Mouse (Mus musculus) embryonic facial prominence, embryonic 10.5 days (tissue): ENCODE measurements around the gene Fam71f2. TPM values are rescaled to one million over a fixed set of nuclear protein-coding genes. Genes with fewer than 3 reads are reported as not detected.

Experiments used
- DNase-seq: peaks from one replicate; pipeline ENCODE4 v3.0.0-alpha.2; 2017; ENCODE audit warnings: low spot score
- H3K27ac ChIP-seq: fragments of 300-500 bp; sonication (generic); replicated peaks from 2 replicates; pipeline ENCODE4 v1.5.1; 2016; ENCODE audit warnings: mild to moderate bottlenecking
- H3K27me3 ChIP-seq: fragments of 300-500 bp; sonication (generic); replicated peaks from 2 replicates; pipeline ENCODE4 v1.6.1; 2016; ENCODE audit warnings: low read depth, mild to moderate bottlenecking; ENCODE audit not compliant: poor library complexity, severe bottlenecking
- H3K36me3 ChIP-seq: fragments of 300-500 bp; sonication (generic); replicated peaks from 2 replicates; pipeline ENCODE4 v1.6.1; 2016; ENCODE audit warnings: mild to moderate bottlenecking, moderate library complexity
- H3K4me1 ChIP-seq: fragments of 300-500 bp; sonication (generic); 2 replicates; pipeline ENCODE4 v1.6.1; 2016
- H3K4me3 ChIP-seq: fragments of 300-500 bp; sonication (generic); 2 replicates; pipeline ENCODE4 v1.5.1; 2016; ENCODE audit warnings: mild to moderate bottlenecking, moderate library complexity
- H3K9me3 ChIP-seq: fragments of 300-500 bp; sonication (generic); 2 replicates; pipeline ENCODE4 v1.6.1; 2016; ENCODE audit warnings: mild to moderate bottlenecking
- WGBS: fragments of 180-500 bp; shearing (Covaris S2); methylation state at CpG from one replicate; pipeline ENCODE4 v1.1.7; 2016; 5-methylcytosine and 5-hydroxymethylcytosine counted together
- polyA plus RNA-seq: library from polyadenylated mRNA; unstranded; fragments of >200 nt; fragmentation: Nextera tagmentation; extraction: Ambion mirVana; gene quantifications from 2 replicates; pipeline ENCODE4 v1.2.1, GENCODE M21; 2016

Gene Fam71f2
- polyA plus RNA-seq, 1 experiment from 2014 or later = 0.34 TPM

DNA sequence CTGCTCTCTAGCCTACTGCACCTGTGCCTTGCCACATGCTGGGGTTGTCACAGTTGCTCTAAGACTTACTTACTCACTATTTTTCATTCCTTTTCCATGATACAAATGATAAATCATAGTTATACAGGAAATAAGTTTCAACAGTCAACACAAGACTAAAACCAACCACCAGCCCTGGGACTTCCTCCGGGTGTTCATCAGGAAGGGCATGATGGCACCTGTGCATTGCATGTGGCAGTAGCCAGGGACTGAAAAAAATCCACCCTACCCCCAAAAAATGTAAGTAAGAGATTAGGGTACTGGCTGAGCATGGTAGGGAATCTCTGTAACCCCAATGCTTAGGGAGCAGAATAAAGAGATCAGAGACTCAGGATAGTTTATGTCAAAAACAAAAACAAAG, 20.0 kb upstream of the Fam71f2 start:
- Histone ChIP-seq H3K4me1 (peaks cover 12% of the 10 kb centered on the region), H3K36me3 (no peaks in the 10 kb centered on the region), H3K4me3 (no peak overlapping the region), H3K9me3 (no peaks in the 10 kb centered on the region), H3K27ac (no peak overlapping the region), H3K27me3 (peaks cover 8% of the 10 kb centered on the region)
- 89% methylated on average over 1 of the region's 1 CpGs for WGBS
- DNase-seq = no peak

DNA sequence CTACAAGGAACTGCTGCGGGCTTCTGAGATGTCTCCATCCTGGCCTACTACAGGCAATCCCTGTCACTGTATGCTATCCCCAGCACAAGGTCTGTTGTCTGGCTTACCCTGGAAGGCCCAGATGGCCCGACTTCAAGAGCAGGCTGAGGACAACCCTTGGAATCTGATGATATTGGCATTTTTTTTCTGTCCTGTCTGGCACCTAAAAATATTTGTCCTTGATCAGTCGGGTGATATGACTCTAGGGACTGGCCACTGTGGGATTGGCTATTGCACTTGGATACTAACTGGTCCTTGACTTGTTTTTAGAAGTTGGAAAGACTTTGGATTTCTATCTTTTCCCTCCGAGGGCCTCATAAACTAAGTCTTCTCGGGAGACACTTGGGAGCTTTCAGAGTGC, 17.6 kb upstream of the Fam71f2 start:
- Histone ChIP-seq H3K27me3 (peaks cover 8% of the 10 kb centered on the region), H3K9me3 (no peaks in the 10 kb centered on the region), H3K27ac (no peak overlapping the region), H3K4me3 (no peak overlapping the region), H3K36me3 (no peaks in the 10 kb centered on the region), H3K4me1 (no peaks in the 10 kb centered on the region)
- no peak for DNase-seq
- 80% methylated on average over 5 of the region's 5 CpGs for WGBS

DNA sequence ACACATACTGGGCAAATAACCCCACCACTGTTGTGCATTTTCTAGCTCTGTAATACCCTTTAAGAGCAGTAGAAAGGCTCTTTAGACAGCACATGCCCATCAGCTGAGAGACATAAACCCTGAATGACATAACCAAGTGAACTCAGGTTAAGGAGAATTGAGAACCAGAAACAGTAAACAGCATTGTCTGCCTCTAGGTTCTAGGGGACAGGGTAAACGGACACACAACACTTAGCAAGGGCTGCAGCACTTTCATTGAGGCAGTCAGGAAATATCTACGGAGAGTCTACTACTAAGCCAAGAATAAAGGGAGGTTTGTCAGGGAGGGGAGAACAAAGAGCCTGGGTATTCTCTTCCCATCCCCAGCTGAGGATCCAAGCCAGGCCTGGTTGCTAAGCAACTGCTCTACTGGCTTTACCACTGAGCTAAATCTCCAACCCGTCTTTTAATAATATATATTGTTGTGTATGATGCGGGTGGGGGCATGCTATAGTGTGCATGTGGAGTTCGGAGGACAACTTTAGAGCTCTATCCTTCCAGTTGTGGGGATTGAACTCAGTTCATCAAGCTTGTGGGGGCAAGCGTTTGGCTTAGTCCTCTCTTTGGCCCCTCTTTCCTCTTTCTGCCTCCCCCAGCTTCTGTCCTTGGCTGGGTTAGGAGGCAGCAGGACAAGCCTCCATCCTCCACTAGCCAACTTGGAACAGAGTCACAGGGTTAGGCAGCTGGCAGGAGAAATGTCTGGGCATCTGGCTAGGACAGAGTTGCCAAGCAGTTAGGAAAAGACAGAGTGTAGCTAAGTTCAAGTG, 15.5 kb upstream of the Fam71f2 start:
- DNase-seq = no peak
- no peak overlapping the region for H3K27ac ChIP-seq
- peaks cover 8% of the 10 kb centered on the region for H3K27me3 ChIP-seq
- no peaks in the 10 kb centered on the region for H3K4me1 ChIP-seq
- H3K9me3 ChIP-seq = no peaks in the 10 kb centered on the region
- no peak overlapping the region for H3K4me3 ChIP-seq
- 58% methylated on average over 6 of the region's 6 CpGs for WGBS
- no peaks in the 10 kb centered on the region for H3K36me3 ChIP-seq

DNA sequence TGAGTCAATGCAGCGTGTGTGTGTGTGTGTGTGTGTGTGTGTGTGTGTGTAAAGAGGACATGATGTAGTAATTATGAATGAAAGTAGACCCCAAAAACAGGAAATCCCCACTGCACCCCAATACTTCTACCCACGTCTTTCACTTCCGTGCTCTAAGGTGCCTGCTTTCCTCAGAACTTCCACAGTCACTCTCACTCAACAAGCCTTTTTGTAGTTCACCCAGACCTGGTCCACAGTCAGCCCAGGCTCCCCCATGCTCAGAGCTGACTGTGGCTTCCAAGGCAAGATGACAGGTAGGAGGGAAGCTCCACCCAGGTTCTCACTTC, 15.0 kb upstream of the Fam71f2 start:
- peaks cover 6% of the 10 kb centered on the region for H3K27me3 ChIP-seq
- no peak overlapping the region for H3K27ac ChIP-seq
- no peaks in the 10 kb centered on the region for H3K4me1 ChIP-seq
- DNase-seq = no peak
- no peak overlapping the region for H3K4me3 ChIP-seq
- no peaks in the 10 kb centered on the region for H3K9me3 ChIP-seq
- H3K36me3 ChIP-seq = no peaks in the 10 kb centered on the region
- WGBS = 81% methylated on average over 3 of the region's 3 CpGs

DNA sequence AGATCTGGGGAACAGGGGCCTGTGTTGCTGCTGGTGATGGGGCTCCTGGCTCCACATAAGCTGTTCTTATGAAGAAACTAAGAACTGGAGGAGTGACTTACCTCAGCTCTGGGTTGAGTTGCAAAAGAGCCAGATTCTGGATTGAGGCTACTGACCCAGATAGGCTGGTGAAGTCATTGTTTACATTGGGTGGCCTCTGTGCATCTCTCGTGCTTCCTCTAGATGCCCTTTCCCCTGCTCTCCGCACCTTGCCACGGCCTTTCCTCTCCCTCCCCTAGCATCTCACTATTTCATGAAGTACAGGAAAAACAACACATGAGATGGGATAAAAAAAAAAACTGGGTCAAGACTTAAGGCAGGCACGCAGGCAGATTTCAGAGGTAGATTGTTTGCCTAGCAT, 12.5 kb upstream of the Fam71f2 start:
- Histone ChIP-seq H3K4me3 (no peak overlapping the region), H3K36me3 (no peaks in the 10 kb centered on the region), H3K9me3 (no peaks in the 10 kb centered on the region), H3K4me1 (peaks cover 7% of the 10 kb centered on the region), H3K27ac (no peak overlapping the region), H3K27me3 (peaks cover 5% of the 10 kb centered on the region; the same call in 1 of the 2 replicates)
- 60% methylated on average over 4 of the region's 4 CpGs for whole genome bisulfite sequencing
- DNase-seq = no peak

DNA sequence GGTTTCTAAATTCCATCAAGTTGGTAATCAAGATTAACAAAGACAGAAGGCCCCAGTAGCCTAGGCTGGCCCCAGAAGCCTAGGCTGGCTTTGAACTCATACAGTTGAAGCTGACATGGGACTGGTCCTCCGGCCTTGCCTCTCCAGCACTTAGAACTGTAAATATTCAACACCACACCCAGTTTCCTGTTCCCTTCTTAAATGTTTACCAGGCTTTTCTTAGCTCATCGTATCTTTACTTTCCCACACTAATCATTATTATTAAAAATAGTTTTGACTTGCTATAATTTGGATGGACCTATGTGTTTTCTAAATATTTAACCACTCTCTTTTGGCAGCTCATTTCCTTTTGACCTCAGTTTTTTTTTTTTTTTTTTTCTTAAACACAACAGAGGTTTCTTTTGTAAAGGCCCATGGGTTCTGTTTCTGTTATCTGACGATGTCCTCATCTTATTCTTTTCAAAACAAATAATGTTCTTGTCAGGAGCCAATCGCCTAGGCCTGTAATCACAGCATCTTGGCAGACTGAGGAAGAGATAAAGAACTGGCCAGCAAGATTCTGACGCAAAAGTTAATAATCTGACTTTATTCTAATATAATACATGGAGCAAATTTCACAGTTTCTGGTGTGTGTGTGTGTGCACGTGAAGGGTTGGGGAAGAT, 10.3 kb upstream of the Fam71f2 start:
- Histone ChIP-seq H3K36me3 (no peaks in the 10 kb centered on the region; the same call in 1 of the 2 replicates), H3K4me1 (peaks cover 23% of the 10 kb centered on the region), H3K9me3 (no peaks in the 10 kb centered on the region), H3K4me3 (no peak overlapping the region), H3K27me3 (peaks cover 5% of the 10 kb centered on the region; the same call in 1 of the 2 replicates), H3K27ac (no peak overlapping the region)
- DNase-seq = no peak
- WGBS = 81% methylated on average over 6 of the region's 6 CpGs

DNA sequence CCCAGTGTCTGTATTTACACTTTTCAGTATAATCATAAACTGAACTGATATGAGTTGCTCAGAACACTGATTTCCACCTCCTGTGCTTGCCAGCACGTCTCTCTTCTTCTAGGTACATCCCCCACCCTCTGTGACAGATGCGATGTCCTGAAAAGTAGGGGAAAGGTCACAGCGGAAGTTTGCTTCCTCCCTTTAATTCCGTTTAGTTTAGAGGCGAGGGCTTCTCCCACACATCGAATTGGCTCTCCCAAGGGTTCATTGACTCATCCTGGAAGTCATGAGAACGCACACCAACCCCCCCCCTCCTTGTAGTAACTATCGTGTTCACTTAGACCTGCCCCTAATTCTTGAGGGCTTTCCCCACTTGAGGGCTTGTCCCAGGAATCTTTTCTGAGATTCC, 8.4 kb upstream of the Fam71f2 start:
- H3K36me3 ChIP-seq = peaks cover 18% of the 10 kb centered on the region
- H3K4me1 ChIP-seq = peaks cover 23% of the 10 kb centered on the region
- H3K27me3 ChIP-seq = peaks cover 5% of the 10 kb centered on the region; the same call in 1 of the 2 replicates
- H3K27ac ChIP-seq = no peak overlapping the region
- H3K9me3 ChIP-seq = no peaks in the 10 kb centered on the region
- DNase-seq = no peak
- H3K4me3 ChIP-seq = no peak overlapping the region
- 16% methylated on average over 8 of the region's 8 CpGs for WGBS

DNA sequence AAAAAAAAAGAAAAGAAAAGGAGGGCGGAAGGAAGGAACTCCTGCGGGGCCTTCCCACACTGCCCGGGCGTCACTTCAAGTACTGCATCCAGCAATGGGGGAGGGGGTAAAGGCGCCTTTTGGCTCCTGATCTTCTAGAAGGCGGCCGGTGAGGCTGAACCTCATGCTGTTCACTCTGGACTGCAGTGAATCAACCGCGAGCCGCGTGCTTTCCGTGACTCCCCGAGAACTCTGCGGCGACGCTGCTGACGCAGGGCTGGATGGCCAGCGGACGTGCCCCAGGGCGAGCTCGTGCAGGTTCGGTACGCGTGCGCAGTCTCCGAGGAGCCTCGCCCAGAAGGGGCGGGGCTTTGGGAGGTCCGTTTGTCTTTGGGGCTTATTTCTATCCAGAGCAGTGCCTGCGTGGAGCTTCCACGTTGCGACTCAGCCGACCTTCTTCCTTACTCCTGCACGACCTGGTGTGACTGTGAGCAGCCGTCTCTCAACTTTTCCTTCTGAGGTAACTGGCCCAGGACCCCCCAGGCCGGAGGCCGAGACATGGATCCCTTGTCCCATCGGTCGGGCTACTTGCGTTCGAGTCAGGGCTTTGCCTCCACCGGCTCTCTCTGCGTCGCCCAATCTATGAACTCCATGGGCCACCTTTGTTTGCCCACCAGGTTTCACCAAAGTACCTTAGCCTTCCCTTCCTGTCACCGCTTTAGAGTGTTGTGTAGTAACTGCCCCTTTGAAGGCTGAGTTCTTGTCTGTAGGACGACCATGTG, 6.9 kb upstream of the Fam71f2 start, which contains the start of gene Hilpda:
Hilpda (plus strand) TSS at position 177 of the 761 bp plus-strand sequence.
- Histone ChIP-seq H3K36me3 (peaks cover 19% of the 10 kb centered on the region), H3K4me1 (peaks cover 28% of the 10 kb centered on the region), H3K27me3 (peaks cover 5% of the 10 kb centered on the region; the same call in 1 of the 2 replicates), H3K9me3 (no peaks in the 10 kb centered on the region), H3K4me3 (peak within 1 kb of the TSS; percentile 81), H3K27ac (peak within 1 kb of the TSS; percentile 93)
- DNase-seq = peak; percentile 96
- under 1% methylated on average over 46 of the region's 46 CpGs for WGBS

DNA sequence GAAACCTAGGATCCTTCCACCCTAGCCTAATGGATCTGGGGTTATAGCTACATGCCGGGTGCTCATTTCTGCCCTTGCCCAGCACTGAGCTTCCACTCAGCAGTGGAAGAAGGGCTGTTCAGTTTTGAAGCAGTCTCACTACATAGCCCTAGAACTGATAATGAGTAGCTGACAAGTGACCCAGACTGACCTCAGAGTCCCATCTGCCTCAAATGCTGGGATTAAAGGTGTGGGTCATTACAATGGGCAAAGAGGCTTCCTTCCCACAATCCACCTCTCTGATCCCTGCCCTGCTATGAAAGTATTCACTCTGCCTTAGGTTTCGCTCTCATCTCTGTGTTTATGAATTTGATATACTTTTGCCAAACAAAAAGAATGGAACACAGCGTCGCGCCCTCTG, 2.6 kb upstream of the Fam71f2 start:
- Histone ChIP-seq H3K4me3 (no peak overlapping the region), H3K36me3 (peaks cover 19% of the 10 kb centered on the region), H3K4me1 (peaks cover 32% of the 10 kb centered on the region), H3K27me3 (peaks cover under 1% of the 10 kb centered on the region; the same call in 1 of the 2 replicates), H3K9me3 (no peaks in the 10 kb centered on the region), H3K27ac (no peak overlapping the region)
- WGBS = 91% methylated on average over 5 of the region's 5 CpGs
- DNase-seq = no peak

DNA sequence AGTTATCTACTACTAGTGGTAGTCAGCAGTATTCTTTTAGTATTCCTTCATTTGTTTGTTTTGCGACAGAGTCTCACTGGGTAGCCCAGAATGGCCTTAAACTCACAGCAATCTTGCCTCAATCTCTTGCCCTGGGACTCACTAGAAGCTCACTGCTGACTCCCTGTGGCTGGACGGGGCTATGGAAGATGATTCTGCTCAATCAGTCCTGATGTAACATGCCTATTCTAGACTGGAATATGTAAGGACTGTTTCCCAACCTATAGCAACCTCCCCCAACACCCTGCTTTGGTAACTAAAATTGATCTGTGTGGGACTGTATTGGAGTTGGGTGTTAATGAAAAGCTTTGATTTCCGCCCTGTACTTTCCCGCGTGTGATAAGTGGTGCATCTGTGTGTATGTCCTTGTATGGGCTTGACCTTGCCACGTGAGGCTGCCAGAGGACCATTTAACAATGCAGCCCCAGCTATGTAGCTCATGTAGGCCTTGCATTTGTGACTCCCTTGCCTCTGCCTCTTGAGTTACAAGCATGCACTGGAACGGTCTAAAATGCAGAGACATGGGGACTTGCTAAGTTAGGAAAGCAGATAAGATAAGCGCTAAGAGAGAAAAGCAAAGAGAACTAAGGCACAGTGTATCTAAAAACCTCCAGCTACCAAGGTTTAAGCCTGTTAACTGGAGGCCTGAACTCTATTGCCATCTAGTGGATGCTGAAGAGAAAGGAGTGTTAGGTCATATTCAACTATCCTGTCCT, 703 bp upstream of the Fam71f2 start:
- DNase-seq = peak; percentile 42
- 0 out of 2 replicates have a peak overlapping the region, but pooled peaks have one; percentile 0 for H3K27ac ChIP-seq
- 33% methylated on average over 8 of the region's 8 CpGs for whole genome bisulfite sequencing

DNA sequence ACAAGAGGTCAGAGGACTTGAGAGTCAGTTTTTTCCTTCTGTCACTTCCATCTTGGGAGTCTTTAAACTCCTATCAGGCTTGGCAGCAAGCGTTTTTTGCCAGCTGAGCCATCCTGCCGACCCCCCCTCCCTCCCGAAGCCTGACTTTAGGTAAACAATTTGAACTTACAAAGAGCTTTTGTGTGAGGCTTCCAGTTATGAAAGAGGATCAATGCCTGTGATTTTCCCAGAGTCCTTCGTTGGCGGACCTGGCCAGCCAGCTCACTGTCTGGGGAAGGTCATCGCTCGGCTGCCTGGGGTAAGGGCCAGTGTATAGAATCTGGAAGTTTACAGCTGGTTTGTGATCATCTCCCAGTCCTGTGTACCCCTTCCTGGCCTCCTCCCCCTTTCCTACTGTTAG, 1.3 kb downstream of the Fam71f2 start:
- H3K27ac ChIP-seq = peak overlapping the region; percentile 37; the same call in 1 of the 2 replicates
- H3K27me3 ChIP-seq = no peaks in the 10 kb centered on the region
- H3K36me3 ChIP-seq = peaks cover 4% of the 10 kb centered on the region
- 35% methylated on average over 7 of the region's 7 CpGs for WGBS
- H3K4me3 ChIP-seq = no peak overlapping the region
- peaks cover 16% of the 10 kb centered on the region for H3K4me1 ChIP-seq
- no peak for DNase-seq
- no peaks in the 10 kb centered on the region for H3K9me3 ChIP-seq

More for the DNA sequence above, 703 bp upstream of the Fam71f2 start:
- H3K36me3 ChIP-seq = peaks cover 19% of the 10 kb centered on the region
- no peaks in the 10 kb centered on the region for H3K27me3 ChIP-seq
- H3K9me3 ChIP-seq = no peaks in the 10 kb centered on the region
- H3K4me3 ChIP-seq = no peak overlapping the region
- H3K4me1 ChIP-seq = peaks cover 21% of the 10 kb centered on the region

DNA sequence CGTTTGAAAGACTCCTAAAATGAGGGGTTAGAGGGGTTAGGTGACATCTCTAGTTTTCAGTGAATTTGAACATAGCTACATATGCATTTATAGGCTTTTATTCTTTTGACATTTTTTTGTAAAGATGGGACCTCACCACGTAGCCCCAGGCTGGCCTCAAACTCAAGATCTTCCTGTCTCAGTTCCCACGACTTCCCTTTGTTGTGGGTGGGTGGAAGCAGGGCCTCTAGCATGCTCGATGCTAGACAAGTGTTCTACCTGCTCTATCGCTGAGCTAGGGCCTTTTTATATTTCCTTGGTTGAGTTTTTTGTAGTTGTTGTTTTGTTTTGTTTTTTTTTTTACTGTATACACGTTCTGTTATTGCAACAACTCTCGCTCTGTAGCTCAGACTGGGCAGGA, 7.5 kb downstream of the Fam71f2 start:
- Histone ChIP-seq H3K27me3 (peaks cover 8% of the 10 kb centered on the region; the same call in 1 of the 2 replicates), H3K4me3 (no peak overlapping the region), H3K27ac (no peak overlapping the region), H3K36me3 (no peaks in the 10 kb centered on the region), H3K4me1 (no peaks in the 10 kb centered on the region), H3K9me3 (no peaks in the 10 kb centered on the region)
- WGBS = 74% methylated on average over 7 of the region's 7 CpGs
- no peak for DNase-seq
